Mouse (Mus musculus): ENCODE measurements at regions not wholly inside any gene's neighbourhood (a gene's known extent, or its start where the extent isn't known, plus 50 kb on each side); places are given as distances from the start of the nearest gene placed in this dataset.
"Not testable (repeated sequence)": the region's sequence is repeated elsewhere in the genome, so short reads cannot be mapped to it uniquely, and the experiment has no call there.

DNA sequence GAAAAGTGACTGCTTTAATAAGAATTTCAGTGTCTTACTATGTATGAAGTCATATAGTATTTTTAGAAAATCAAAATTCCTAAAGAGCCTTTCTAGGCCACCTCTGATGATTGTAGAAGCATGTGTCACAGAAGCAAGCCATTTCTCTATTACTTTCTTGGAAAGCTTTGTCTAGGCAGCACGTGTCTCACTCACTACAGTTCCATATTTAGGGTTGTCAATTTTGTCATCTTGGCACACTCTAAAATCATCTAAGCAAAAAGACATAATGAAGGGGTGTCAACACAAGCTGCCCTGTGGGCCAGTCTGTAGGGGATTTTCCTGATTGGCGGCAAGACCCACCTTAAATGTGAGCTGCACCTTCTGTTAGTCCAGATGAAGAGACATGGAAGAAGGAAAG lies 723.1 kb upstream of the Brinp1 start:
- no peak for DNase-seq (ENCODE audit: low spot score)

DNA sequence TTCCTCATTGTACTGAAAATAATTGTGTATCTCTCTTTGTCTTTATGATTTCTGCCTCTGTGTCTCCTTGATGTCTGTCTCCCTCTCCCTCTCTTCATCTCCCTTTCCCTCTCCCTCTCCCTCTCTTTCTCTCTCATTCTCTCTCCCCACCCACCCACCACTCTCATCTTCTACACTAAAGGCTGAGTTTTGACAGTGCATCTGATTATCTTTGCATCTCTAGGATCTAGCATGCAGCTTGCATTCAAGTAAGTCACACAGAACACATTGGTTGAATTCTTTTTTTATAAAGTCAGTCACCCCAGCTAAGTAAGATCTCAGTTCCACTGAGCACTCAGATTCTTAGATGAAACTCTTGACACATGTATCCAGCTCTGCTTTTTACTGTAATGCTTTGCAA lies 719.3 kb upstream of the Brinp1 start:
- DNase-seq (ENCODE audit: low spot score), result peak; percentile 13

DNA sequence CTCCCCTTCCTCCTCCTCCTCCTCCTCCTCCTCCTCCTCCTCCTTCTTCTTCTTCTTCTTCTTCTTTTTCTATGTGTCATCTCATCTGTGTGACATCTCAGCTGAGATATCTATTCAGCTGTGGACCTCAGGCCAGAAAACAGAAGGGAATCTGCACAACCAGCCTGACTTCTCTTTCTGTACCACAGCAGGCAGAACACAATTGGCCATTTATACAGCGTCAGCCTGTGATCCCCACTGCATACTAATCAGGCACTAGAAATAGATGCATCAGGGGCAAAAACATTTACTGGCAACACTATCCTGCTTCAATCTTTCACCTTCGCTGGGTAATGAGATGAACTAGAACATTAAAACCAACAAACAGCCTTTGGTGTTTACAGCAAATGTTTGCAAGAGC lies 674.7 kb upstream of the Brinp1 start:
- peak; percentile 32 for DNase-seq (ENCODE audit: low spot score)

DNA sequence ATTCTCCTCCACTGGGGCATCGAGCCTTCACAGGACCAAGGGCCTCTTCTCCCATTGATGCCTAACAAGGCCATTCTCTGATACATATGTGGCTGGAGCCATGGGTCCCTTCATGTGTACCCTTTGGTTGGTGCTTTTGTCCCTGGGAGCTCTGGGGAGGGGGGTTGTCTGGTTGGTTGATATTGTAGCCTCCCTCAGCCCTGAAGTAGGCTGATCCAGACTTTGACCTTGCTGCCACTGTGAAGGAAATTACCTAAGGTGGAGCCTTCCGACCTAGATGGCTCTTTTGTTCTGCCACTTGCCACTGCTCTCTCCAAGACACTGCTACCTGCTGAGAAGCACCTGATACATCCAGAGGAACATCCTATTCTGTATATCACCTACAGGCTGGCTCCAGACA lies 672.2 kb upstream of the Brinp1 start:
- DNase-seq (ENCODE audit: low spot score), result not testable (repeated sequence)

DNA sequence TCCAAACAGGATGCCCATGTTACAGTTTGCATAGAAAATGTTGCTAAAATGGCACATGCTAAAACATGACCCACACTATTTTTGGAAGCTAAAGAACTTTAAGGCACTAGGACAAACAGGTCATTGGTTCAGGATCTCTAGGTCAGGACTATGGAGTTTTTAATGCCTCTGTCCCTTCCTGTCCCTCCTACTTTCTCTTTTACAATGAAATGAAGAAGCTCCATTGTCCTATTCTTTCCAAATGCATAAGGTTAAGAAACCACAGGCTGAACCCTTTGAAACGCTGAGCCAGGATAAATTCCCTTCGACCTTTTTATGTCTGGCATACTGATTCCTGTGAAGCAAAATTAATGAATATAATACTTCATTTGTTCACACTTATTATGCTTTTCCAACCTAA lies 671.6 kb upstream of the Brinp1 start:
- DNase-seq (ENCODE audit: low spot score), result no peak

DNA sequence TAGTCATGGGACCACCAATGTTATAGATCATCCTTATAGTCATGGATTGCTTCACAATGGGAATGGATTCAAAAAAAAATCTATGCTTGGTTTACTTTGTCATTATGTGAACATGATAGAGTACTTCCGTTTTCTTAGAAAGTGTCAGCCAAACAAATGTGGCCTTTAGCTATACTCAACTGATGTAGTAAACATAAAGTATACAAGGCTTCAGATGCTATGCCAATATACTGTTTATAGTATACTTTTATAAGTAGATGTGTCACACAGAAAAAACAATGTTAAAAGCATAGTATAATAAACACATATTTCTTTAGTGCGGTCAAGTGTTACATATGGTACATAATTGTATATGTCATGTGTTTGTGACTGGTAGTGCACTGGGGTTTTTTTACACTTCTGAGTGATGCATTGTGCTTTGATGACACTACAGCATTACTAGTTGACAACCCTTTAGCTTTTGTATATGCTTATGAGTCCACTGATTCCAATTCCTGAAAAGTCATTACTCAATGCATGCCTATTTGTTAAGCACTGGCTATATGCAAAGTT lies 666.9 kb upstream of the Brinp1 start:
- DNase-seq (ENCODE audit: low spot score), result no peak

DNA sequence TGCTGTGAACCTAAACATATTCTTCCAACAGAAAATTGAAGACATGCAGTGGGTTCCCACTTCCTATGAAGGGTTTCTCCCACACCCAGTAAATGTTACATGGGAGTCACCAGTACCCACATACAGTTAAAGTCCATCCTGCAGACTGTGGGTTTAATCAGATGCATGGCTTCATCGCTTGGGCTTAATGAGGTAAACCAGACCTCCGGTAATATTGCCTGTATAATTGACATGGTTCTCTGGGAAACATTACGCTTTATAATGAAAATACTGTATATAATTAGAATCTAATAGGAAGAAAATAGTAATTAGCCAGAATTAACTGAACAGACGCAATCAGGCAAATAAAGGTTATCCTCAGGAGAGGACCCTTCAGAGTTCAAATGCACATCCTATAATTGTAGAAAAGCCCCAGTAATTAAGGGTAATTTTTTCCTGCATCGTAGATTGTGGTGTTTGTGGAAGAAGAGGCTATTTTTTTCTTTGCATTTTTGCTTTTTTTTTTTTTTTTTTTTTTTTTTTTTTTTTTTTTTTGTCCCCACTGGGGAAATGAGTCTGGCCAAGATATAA lies 664.0 kb upstream of the Brinp1 start:
- no peak for DNase-seq (ENCODE audit: low spot score)

DNA sequence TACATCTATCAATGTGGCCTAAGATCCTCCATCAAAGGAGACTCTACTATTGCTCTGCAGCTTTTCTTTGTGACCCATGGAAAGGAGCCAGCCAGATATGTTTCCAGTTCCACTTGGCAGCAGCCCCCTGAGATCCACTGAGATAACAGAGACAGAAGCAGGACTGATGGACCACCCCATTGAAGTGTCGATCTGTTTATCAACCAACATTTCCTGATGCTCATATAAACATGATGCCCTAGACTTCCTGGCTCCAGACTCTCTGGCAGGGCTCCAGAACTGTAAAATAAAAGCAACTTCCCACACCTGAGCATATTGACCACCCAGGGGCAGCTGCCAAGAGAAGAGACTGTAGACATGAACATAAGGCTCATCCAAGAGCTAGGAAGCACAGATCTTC lies 660.7 kb upstream of the Brinp1 start:
- no peak for DNase-seq (ENCODE audit: low spot score)

DNA sequence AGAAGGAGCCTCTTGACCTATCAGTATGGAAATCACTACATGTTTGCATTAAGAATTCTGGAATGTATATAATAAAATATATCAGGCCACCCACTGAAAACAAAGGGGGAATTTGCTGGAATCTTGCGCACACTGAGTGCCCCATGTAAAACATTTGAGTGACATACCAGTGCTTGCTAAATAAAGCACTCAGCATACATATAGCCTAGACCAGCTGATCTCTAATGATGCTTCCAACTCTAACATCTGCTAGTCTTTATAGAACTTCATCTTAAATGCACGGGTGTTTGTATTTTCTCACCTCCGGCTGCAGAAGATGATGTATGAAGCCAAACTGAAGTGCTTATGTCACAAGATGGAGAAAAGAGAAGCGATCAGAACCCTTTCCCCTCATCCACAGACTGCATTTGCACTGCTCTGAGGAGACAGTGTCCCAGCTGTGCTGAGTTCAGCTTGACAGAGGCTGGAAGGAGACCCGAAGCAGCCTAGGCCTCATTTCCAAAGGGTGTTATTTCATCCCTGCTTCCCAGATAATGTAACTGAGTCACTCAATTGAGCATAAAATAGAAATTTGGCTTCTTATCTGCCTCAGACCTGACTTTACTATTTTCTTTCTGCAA lies 657.6 kb upstream of the Brinp1 start:
- no peak for DNase-seq (ENCODE audit: low spot score)

DNA sequence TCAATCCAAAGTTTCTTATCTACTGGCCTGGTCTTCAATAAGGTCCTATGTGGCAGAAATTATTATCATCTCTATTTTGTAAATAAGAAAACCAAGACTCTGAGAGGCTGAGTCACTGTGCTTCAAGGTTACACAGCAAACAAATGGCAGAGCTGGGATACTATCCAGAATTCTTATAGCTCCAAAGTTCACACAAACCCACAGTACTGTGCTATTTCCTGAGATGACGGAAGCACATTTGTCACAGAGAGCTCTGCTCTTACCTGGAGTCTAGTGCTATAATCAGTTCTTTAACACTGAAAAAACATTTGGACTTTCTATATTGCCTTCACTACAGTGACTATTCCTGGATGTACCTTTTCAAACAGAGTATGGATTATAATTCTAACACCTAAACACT lies 654.7 kb upstream of the Brinp1 start:
- no peak for DNase-seq (ENCODE audit: low spot score)

DNA sequence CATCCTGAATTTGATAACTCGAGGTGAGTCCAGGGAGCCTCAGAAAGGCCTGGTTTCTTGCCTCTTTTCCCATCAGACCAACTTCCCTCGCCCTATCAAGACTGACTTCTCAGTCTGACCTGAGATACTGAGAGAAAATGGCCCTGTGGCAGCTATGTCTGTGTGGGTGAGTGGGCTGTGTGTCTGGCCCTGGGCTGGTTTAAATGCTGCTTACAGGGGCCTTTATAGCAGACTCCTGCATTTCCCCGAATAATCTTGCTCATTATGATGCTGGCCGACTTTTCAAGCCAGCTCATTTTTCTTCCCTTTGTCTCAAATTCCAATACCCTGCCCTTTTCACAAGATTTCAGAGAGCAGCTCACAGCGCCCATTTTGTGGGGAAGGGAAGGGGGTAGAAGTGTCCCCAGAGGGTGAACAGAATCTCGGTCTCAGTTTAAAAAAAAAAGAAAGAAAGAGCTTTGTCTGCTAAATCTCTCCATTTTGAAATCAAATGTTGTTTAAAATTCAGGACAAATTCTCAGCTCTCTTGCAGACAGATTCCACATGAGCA lies 642.9 kb upstream of the Brinp1 start:
- DNase-seq (ENCODE audit: low spot score), result no peak

DNA sequence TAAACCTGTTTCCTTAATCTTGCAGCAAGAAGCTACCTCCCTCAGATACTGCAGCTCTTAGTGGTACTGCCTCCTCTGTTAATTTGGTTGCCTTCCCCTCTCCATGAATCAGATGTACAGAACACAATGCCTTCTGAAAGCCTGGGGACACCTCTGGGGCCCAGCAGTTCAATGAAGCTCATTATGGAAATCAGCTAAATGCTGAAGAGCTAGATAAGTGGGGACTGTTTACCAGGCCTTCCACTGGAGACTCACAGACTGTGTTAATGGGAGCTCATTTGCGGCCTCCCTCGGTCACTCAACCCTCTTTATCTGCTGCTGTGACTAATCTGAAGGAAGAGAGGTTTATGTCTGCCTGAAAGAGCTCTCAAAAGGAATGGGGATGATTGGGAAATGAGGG lies 639.8 kb upstream of the Brinp1 start:
- no peak for DNase-seq (ENCODE audit: low spot score)

DNA sequence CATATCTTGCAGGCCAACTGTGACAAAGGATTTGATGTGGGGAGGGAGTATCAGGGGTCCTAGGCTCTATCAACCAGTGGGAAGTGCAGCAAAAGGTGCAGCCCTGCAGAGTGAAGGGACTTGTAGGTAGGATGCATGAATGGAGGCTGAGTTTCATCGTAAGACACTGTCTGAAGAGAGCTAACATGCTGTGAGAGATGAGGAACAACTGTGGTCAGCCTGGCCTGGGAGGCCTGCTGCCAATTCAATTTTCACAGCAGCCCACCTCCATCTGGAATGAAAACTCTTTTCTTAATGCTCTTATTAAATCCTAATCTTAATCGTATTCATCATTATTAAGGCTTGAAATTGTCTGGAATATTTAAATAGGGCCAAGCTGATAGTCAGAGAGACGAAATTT lies 622.1 kb upstream of the Brinp1 start:
- DNase-seq (ENCODE audit: low spot score), result no peak

DNA sequence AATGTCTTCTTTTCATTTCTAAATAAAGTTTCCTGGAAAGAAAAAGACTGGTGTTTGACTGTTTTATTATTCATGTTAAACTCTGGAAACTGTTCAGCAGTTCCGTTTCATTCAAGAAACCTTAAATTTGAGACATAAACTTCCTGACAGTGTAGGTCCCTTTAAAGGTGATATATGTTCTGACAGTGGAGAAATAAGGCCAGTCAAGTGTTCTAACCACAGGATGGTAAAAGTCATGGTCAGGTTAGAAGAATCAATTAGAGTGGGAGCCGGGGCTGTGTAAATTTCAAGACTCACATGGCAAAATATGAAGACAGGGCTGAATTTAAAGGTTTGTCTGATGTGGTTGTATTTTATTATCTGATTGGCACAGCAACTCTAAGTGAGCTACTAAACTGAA lies 593.9 kb upstream of the Brinp1 start:
- DNase-seq (ENCODE audit: low spot score), result no peak

DNA sequence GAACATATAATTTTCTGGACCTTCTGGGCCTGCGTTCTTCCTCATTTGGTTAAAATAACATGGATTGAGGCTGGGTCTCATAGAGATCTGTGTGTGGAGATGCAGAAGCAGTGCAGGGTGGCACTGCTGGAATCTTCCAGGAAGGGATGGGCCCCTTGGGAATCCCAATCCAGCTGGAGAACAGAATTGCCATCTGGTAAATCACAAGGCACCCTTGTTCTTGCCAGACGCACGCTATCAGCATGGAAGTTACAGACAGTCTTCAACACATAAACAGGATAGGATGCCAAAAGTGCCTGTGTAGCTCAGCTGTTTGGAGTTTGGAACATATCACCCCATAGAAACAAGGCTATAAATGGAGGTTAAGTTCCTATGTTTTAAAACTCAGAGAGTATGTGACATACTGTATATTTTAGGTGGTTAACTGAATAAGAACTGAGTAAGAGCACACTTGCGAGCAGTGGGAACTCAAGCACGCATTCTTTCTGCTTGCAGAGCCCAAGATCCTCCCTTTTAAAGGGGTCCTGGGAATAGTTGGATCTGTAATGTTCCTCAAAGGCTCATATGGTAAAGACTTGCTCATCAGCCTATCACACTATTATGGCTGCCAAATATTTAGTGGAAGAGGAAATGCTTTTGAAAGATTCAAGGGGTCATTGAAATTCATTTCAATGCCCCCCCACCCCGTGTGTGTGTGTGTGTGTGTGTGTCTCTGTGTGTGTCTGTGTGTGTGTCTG lies 584.1 kb upstream of the Brinp1 start:
- peak; percentile 30 for DNase-seq (ENCODE audit: low spot score)

DNA sequence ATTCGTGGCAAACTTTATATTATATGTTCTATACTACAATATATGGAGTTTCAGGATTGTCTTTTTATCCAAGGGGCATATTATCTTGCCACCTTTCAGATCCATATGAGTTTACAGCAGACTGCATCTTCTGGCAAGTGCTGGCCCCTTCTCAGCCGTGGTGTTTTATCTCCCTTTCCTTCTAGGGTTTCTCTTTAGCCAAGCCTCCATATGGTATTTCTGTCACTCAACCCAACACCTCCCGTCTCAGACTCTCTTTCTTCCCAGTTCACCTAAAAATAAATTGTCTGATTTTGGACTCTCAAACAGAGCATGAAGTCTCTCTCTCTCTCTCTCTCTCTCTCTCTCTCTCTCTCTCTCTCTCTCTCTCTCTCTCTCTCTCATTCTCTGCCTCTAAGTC lies 578.9 kb upstream of the Brinp1 start:
- DNase-seq (ENCODE audit: low spot score), result peak; percentile 9

DNA sequence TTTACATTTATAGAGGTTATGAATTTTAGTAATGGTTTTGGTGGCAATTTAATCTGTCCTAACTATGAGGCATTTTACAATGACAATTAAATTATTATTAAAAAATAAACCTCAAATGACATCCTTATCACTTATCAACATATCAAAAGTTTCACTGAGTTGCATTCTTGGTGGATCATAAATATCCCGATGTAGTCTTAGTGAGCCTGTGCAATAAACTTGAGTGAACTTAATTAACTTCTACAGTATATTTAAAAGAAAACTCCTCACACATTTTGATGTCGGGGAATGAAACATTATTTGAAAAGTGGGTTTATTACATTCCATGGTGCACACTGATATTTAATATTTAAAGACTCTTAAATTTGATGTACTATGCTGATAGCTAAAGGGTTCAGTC lies 568.9 kb upstream of the Brinp1 start:
- no peak for DNase-seq (ENCODE audit: low spot score)

DNA sequence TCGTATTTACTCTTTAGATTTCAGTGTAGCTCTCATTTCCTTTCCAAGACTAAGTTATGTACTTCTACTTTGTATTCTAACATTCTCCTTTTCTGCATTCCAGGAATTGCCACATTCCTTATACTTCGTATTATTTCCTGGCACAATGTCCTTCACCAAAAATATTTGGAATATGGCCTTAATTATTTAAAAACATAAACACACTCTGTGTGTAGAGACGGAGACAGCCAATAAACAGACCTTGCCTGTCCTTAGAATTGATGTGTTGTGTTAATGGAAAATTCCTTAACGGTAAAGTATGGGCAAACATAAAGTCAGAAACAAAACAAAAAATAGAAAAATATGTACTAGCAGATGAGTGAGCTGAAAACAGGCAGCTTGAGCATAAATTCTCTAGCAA lies 554.1 kb upstream of the Brinp1 start:
- DNase-seq (ENCODE audit: low spot score), result no peak

DNA sequence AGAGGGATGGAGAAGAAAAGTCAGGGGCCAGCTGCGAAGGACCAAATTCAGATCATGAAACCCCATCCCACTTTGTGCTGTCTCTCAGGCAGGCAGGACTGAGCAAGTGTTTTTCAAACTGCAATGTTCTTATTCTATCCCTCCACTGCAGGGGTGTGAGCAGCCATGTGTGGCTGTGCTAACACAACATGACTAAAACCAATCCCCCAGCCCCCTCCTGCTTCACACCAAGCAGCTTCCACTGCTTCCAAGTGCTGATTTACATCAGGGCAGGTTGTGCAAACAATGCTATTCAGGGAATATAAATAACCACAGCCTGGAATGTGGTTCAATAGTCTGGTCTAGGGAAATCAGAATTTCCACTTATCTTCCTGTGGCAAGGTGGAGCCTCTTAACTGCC lies 517.0 kb upstream of the Brinp1 start:
- DNase-seq (ENCODE audit: low spot score), result peak; percentile 14

DNA sequence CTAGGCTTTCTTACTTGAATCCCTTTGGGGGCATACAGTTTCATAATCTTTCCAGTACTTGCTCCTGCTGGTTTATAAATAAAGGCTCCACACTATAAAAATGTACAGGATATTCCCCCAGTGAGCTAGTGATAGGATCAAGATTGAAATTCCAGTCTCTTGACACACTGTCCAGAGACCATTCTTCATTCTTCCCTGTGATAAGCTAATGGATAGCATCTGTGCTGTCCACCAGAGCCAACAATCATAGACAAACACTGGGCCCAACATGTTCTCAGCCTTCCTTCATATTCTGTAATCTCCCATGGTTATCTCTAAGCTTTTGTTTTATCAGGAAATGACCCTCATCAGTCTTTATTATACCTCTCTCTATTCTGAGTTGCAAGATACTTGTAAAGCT lies 505.8 kb upstream of the Brinp1 start:
- no peak for DNase-seq (ENCODE audit: low spot score)

DNA sequence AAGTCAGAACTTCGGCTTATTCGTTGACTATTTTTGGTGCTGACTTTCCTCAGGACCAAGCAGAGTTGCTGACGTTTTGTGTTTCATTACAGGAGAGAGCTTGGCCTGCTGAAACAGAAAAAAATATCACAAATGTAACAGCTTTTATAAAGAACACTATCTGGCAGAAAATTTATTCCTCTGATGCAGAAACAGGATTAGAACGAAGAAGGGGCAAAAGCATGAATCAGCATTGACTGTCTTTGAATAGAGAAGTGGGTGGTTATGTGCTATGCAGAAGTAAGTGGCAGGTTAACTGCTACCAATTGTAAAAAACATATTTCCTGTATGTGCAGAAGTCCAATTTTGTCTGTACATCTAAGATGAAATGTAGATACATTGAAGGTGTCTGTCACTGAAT lies 502.2 kb upstream of the Brinp1 start:
- peak; percentile 10 for DNase-seq (ENCODE audit: low spot score)

DNA sequence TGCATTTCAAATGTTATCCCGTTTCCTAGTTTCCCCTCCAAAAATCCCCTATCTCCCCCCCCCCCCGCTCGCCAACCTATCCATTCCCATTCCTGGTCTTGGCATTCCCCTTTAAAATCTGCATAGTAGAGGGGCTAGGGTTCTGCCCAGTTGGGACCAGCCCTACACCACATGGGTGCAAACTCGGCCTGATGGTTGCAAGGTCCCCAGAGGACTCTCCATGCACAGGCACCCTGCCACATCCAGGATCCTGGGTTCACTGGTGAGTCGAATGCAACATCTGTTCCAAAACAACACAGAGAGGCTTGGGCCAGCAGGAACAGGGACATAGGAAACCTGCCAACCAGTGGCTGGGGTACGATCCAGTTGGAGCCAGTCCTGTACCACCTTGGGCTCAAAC lies 492.0 kb upstream of the Brinp1 start:
- no peak for DNase-seq (ENCODE audit: low spot score)

DNA sequence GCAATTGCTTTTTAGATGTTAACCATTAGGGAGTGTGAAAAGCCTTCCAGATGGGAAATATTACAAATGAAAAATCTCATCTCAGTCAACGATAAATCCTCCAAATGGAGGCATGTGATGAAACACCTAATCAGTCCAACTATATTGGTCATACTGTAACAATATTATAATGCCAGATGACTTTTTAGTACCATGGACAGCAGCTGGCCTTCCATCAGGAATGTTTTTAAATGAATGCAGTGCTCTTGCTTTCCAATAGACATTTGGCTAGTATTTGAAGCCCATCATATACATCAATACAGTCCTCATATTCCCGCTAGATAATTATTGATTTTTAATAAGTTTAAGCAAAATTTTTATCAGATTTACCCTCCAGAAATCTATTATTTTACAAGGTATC lies 489.8 kb upstream of the Brinp1 start:
- DNase-seq (ENCODE audit: low spot score), result no peak

Measured in left cerebral cortex, adult 11 months (tissue).